Mouse (Mus musculus) limb, embryonic 13.5 days (tissue): ENCODE results near the gene Olfr1238. TPM values are rescaled to one million over a fixed set of nuclear protein-coding genes. Genes with fewer than 3 reads are reported as not detected.

Source experiments
- ATAC-seq: fragments of 200-750 bp; cut with Nextera tagmentation; 2 replicates; pipeline ENCODE4 v1.8.0; 2017; ENCODE audit warnings: low read depth, moderate number of reproducible peaks, moderate TSS enrichment; ENCODE audit not compliant: low FRiP score
- H3K27ac ChIP-seq: fragments of 300-500 bp; sonication (generic); 2 replicates; pipeline ENCODE4 v1.5.1; 2015; ENCODE audit warnings: inconsistent platforms, mild to moderate bottlenecking, moderate library complexity
- H3K27me3 ChIP-seq: fragments of 300-500 bp; sonication (generic); 2 replicates; pipeline ENCODE4 v1.6.1; 2015; ENCODE audit warnings: mild to moderate bottlenecking, inconsistent platforms
- H3K36me3 ChIP-seq: fragments of 300-500 bp; sonication (generic); 2 replicates; pipeline ENCODE4 v1.6.1; 2015; ENCODE audit warnings: inconsistent platforms, mild to moderate bottlenecking, moderate library complexity
- H3K4me1 ChIP-seq: fragments of 300-500 bp; sonication (generic); 2 replicates; pipeline ENCODE4 v1.6.1; 2015; ENCODE audit warnings: inconsistent platforms
- H3K4me2 ChIP-seq: fragments of 300-500 bp; sonication (generic); replicated peaks from 2 replicates; pipeline ENCODE4 v1.6.1; 2015; ENCODE audit warnings: inconsistent platforms, mild to moderate bottlenecking, moderate library complexity
- H3K4me3 ChIP-seq: fragments of 300-500 bp; sonication (generic); 2 replicates; pipeline ENCODE4 v1.5.1; 2015; ENCODE audit warnings: moderate library complexity, mild to moderate bottlenecking, inconsistent platforms
- H3K9ac ChIP-seq: fragments of 300-500 bp; sonication (generic); 2 replicates; pipeline ENCODE4 v1.6.1; 2015; ENCODE audit warnings: mild to moderate bottlenecking, inconsistent platforms
- H3K9me3 ChIP-seq: fragments of 300-500 bp; sonication (generic); 2 replicates; pipeline ENCODE4 v1.6.1; 2016; ENCODE audit warnings: inconsistent platforms
- WGBS: fragments of 180-500 bp; shearing (Covaris S2); methylation state at CpG from one replicate; pipeline ENCODE4 v1.1.7; 2015; 5-methylcytosine and 5-hydroxymethylcytosine counted together
- polyA plus RNA-seq: library from polyadenylated mRNA; unstranded; fragments of >200 nt; fragmentation: Nextera tagmentation; extraction: Ambion mirVana; gene quantifications from 2 replicates; pipeline ENCODE4 v1.2.1, GENCODE M21; 2015

Olfr1238 gene
- polyA plus RNA-seq, result not detected in 2 replicates

DNA sequence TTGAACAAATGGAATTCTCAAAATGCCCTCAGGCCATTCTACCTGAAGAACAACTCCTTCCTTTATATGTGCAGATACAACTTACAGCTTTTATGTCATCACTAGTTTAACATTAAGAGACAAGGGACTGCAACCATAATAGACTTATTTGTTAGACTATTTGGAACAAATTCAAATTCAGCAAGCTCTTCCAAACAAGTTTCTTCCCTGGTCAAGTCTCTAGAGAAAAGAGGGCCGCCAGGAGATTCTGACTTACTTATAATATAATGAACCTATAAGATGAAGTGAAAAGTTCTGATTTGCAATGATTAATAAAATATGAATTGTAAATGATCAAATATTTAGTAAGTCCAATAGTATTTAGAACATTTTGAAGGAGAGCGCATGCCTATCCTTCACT lies at the start of gene Olfr1238:
TSS of gene Olfr1238 (minus strand) at position 101 of the 400 bp plus-strand sequence.
- H3K9me3 ChIP-seq, result no peaks in the 10 kb centered on the region
- H3K4me3 ChIP-seq, result no peak within 1 kb of the TSS
- H3K27ac ChIP-seq, result no peak within 1 kb of the TSS
- H3K27me3 ChIP-seq, result no peaks in the 10 kb centered on the region
- H3K9ac ChIP-seq, result no peak within 1 kb of the TSS
- no peaks in the 10 kb centered on the region for H3K4me1 ChIP-seq
- H3K36me3 ChIP-seq, result no peaks in the 10 kb centered on the region
- 88% methylated on average over 2 of the region's 2 CpGs for WGBS
- no peak for ATAC-seq
- no peak within 1 kb of the TSS for H3K4me2 ChIP-seq

DNA sequence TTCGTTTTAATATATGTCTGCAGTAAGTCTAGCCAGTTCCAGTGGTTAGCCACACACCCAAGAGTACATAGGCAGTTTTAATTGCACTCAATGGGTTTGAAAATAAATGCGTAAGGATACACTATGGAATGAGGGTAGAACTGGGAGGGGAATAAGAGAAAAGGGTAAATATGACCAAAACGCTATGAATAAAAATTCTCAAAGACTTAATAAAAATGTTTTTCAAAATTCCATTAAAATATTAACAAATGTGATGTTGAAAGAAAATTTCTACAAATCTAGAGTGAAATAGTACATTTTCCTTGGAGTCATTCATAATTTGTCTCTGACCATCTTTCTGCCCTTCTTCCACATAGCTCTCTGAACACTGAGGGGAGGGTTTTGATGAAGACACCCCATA lies 33.4 kb upstream of the Olfr1238 start, which contains the start of gene Olfr1240:
TSS of gene Olfr1240 (minus strand) at position 101 of the 400 bp plus-strand sequence.
- ATAC-seq, result no peak
- 81% methylated on average over 3 of the region's 3 CpGs for WGBS

DNA sequence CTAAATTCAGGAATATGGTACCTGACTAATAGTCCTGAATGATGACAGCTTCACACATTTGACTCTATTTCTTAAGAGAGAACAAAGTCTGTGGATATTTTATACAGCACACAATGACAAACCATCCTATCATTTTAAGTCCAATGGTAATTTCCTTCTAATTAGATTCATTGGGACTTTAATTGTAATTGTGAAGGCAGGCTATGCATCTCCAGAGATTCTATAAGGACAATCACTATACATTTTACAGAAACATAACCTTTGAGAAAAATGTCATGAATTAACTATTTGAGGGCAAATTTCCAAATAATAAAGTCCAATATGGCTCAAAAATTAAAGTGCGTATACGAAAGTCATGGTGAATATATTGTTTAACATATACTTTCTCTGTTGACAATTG lies 10.8 kb upstream of the Olfr1238 start, which contains the start of gene Olfr1239:
TSS of gene Olfr1239 (minus strand) at position 101 of the 400 bp plus-strand sequence.
- Histone ChIP-seq H3K4me1 (no peaks in the 10 kb centered on the region), H3K27ac (no peak within 1 kb of the TSS), H3K36me3 (no peaks in the 10 kb centered on the region), H3K4me3 (no peak within 1 kb of the TSS), H3K9me3 (no peaks in the 10 kb centered on the region), H3K9ac (no peak within 1 kb of the TSS), H3K4me2 (no peak within 1 kb of the TSS), H3K27me3 (no peaks in the 10 kb centered on the region)
- WGBS, result 95% methylated on average over 2 of the region's 2 CpGs
- ATAC-seq, result no peak

More for the DNA sequence above, 33.4 kb upstream of the Olfr1238 start, which contains the start of gene Olfr1240:
- Histone ChIP-seq H3K9ac (no peak within 1 kb of the TSS), H3K4me3 (no peak within 1 kb of the TSS), H3K4me1 (no peaks in the 10 kb centered on the region), H3K27ac (no peak within 1 kb of the TSS), H3K36me3 (no peaks in the 10 kb centered on the region), H3K4me2 (no peak within 1 kb of the TSS), H3K27me3 (no peaks in the 10 kb centered on the region), H3K9me3 (no peaks in the 10 kb centered on the region)

DNA sequence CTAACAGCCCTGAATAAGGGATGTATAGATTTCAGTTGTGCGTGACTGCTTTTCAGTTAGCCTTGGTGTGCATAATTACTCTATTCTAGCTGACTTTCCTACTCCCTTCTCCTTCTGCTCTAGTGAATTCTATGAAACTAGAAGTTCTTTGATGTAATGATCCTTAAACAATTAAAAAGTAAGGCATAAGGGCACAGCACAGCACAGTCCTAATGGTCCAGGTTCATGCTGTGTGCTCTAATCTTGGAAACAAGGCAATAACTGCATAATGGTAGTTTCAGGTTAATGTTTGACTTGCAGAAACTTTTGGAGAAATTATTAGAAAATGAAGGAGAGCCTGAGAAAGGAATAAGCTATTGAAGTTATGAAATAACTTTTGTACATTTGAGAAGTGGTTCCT lies 5.1 kb upstream of the Olfr1238 start:
- no peak overlapping the region for H3K4me3 ChIP-seq
- no peak for ATAC-seq
- H3K4me2 ChIP-seq, result no peak overlapping the region
- H3K27me3 ChIP-seq, result no peaks in the 10 kb centered on the region
- no peaks in the 10 kb centered on the region for H3K9me3 ChIP-seq
- no peaks in the 10 kb centered on the region for H3K36me3 ChIP-seq
- WGBS, result 86% methylated on average over 1 of the region's 1 CpGs
- H3K4me1 ChIP-seq, result no peaks in the 10 kb centered on the region
- H3K27ac ChIP-seq, result no peak overlapping the region
- no peak overlapping the region for H3K9ac ChIP-seq

DNA sequence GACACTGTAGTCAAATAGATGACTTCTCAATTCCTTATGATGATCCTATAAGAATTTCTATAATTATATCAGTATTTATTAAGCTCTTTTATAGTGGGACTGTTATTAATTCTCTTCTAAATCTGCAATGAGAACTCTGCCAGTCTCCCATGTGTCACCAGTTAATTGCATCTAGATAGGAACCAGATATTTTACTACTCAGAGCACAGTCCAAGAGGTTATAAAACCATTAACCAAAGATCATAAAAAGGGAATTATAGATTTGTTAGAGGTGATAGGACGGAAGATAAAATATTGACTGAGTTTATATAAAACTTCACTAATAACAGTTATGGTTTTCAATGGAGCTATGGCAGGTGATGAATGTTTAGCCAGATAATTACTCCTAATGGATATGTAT lies 8.6 kb downstream of the Olfr1238 start:
- Histone ChIP-seq H3K9me3 (no peaks in the 10 kb centered on the region), H3K4me3 (no peak overlapping the region), H3K27me3 (no peaks in the 10 kb centered on the region), H3K4me1 (no peaks in the 10 kb centered on the region), H3K4me2 (no peak overlapping the region), H3K27ac (no peak overlapping the region), H3K36me3 (no peaks in the 10 kb centered on the region), H3K9ac (no peak overlapping the region)
- WGBS, result 68% methylated on average over 1 of the region's 1 CpGs
- ATAC-seq, result no peak

DNA sequence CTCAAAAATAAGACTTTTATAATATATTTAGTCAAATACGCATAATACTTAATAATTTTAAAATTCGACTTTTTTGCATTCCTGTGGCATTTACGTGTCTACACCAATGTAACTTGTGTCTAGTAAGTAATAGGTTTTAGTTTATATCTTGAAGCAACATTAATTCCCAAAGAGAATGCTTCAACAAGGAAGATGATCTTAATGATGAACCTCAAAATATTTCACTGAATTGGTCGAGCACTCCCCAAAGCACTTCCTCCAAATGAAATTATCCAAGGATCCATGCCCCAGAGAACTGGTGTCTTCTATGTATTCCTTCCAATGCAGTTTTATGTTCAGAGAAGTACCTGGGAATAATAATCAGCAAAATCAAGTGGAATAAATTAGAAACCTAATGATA lies 44.7 kb downstream of the Olfr1238 start, which contains the start of gene Olfr1234:
TSS of gene Olfr1234 (minus strand) at position 101 of the 400 bp plus-strand sequence.
- Histone ChIP-seq H3K9ac (no peak within 1 kb of the TSS), H3K4me2 (no peak within 1 kb of the TSS), H3K9me3 (no peaks in the 10 kb centered on the region)

More for the DNA sequence above, 44.7 kb downstream of the Olfr1238 start, which contains the start of gene Olfr1234:
- H3K27me3 ChIP-seq, result no peaks in the 10 kb centered on the region
- WGBS, result 87% methylated on average over 4 of the region's 4 CpGs
- no peaks in the 10 kb centered on the region for H3K36me3 ChIP-seq
- no peaks in the 10 kb centered on the region for H3K4me1 ChIP-seq
- no peak within 1 kb of the TSS for H3K27ac ChIP-seq
- H3K4me3 ChIP-seq, result no peak within 1 kb of the TSS
- no peak for ATAC-seq

Other genes with a start within 250 kb of the Olfr1238 start
- not detected in 2 replicates for gene Olfr1224-ps1, start 245.6 kb downstream of the Olfr1238 start, polyA plus RNA-seq
- not detected in 2 replicates for gene Olfr1225, start 235.0 kb downstream of the Olfr1238 start, polyA plus RNA-seq
- not detected in 2 replicates for gene Olfr1226, start 209.6 kb downstream of the Olfr1238 start, polyA plus RNA-seq
- gene Olfr1228, start 155.6 kb downstream of the Olfr1238 start, polyA plus RNA-seq, result not detected in 2 replicates
- gene Olfr1229, start 121.7 kb downstream of the Olfr1238 start, polyA plus RNA-seq, result not detected in 2 replicates
- not detected in 2 replicates for gene Olfr1230, start 112.4 kb downstream of the Olfr1238 start, polyA plus RNA-seq
- gene Olfr1231, start 102.6 kb downstream of the Olfr1238 start, polyA plus RNA-seq, result not detected in 2 replicates
- gene Olfr1232, start 80.0 kb downstream of the Olfr1238 start, polyA plus RNA-seq, result not detected in 2 replicates
- not detected in 2 replicates for gene Olfr1233, start 67.3 kb downstream of the Olfr1238 start, polyA plus RNA-seq
- gene Olfr1234, start 44.8 kb downstream of the Olfr1238 start, polyA plus RNA-seq, result not detected in 2 replicates
- not detected in 2 replicates for gene Olfr1239, start 10.7 kb upstream of the Olfr1238 start, polyA plus RNA-seq
- gene Olfr1240, start 33.3 kb upstream of the Olfr1238 start, polyA plus RNA-seq, result not detected in 2 replicates
- not detected in 2 replicates for gene Olfr1241, start 77.5 kb upstream of the Olfr1238 start, polyA plus RNA-seq
- not detected in 2 replicates for gene Olfr1242, start 88.7 kb upstream of the Olfr1238 start, polyA plus RNA-seq
- gene Olfr1243, start 121.8 kb upstream of the Olfr1238 start, polyA plus RNA-seq, result not detected in 2 replicates
- gene Olfr1245, start 168.8 kb upstream of the Olfr1238 start, polyA plus RNA-seq, result not detected in 2 replicates
- gene Olfr1246, start 183.5 kb upstream of the Olfr1238 start, polyA plus RNA-seq, result not detected in 2 replicates
- gene Olfr1247, start 204.5 kb upstream of the Olfr1238 start, polyA plus RNA-seq, result not detected in 2 replicates
- not detected in 2 replicates for gene Olfr1248, start 208.6 kb upstream of the Olfr1238 start, polyA plus RNA-seq
- gene Olfr1249, start 225.3 kb upstream of the Olfr1238 start, polyA plus RNA-seq, result not detected in 2 replicates